Mouse (Mus musculus) urinary bladder, postnatal 25 days (tissue): Measurements from ENCODE around the gene Fam117b.

ENCODE experiments used
- DNase-seq: peaks from one replicate; pipeline ENCODE4 v3.0.0; 2022; ENCODE audit warnings: low spot score

Fam117b gene

DNA sequence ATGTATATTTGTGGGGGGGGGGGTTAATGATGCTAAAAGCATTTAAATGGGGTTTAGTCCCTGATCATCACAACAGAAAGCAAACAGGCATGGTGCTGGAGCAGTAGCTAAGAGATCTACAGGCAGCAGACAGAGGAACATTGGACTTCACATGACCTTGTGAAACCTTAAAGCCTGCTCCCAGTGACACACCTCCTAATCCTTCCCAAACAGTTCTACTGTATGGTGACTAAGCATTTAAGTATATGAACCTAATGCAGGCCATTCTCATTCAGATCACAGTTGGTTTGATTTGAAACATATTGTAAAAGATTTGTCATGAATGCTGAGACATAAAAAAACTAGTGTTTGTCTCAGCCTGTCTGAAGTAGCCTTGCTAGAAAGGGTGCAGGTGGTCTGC is 73.8 kb downstream of the Fam117b start:
- no peak for DNase-seq

DNA sequence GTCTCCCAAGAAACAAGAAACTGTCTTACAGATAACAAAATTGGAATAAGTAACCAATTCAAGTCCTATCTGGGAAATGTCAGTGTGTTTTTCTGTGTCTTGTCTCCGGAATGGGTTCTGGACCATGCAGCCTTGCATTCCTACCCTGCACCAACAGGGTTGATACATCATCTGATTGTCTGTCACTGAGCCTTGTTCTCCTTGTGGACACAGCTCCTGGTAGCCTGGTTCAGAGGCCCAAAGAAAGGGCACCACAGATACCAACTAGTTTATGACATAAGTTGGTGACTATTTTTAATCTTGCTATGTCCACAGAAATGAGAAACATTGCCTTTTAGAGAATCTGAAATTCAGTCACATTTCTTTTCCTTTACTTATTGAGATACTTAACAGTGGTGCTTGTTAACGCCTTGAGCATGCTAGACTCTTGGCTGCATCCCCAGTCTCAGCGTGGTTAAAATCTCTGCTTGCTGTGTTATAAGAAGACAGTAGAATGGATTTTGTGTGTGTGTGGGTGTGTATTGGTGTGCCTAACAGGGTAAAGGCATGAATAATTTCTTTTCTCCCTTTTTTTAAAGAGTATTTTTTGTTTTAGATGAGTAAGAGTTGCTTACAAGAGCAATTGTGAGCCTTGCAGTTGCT is 74.7 kb downstream of the Fam117b start:
- DNase-seq = no peak

DNA sequence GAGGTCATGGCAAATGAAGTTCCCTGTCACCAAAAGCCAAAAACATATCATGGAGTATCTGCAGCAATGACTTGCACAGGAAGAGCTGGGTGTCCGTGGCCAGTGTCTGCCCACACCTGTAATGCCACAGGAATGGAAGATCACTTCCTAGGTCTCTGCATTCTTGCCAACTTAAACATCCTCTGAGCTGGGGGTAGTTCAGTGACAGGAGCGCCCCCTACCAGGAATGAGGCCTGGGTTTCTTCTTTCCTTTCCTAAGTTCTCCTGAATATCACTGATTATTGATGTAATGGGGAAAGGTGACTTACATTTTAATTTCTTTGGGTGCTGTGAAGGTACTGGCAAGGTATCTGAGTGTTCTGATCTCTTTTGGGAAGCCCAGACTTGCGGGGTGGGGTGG is 82.8 kb downstream of the Fam117b start:
- DNase-seq = no peak

DNA sequence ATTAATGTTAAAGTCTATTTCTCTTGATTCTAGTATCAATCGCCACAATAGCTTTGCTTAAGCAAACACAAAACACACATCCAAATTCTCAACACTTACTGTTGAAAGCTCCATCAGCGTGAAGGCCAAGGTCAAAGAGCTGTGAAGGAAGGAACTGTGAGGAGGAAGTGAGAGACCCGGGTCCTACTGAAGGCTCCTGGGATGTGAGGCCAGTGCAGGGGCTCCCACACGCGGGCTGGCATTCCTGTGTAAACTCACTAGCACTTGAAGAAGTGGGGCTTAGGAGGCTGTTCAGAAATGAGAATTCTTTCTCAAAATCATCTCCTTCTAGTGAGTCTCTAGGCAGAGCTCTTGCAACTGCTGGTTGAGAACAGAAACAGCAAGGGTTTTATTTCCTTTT is 84.5 kb downstream of the Fam117b start:
- no peak for DNase-seq

DNA sequence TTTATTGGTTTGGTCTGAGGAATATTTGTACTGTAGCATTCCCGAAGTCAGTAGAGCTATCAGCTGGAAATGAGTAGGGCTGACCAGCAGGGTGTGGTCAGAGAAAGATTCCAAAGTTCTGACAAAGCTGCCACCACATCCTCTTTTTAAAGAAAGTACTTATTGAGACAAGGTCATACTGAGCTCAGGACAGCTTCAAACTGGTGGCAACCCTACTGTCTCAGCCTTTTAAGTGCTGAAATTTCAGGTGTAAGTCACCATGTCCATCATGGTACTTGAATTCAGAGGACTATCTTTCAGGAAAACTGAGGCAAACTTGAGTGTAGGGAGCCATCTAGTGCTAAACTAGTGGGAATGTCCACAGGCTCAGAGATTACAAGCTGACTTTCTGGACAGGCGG is 87.5 kb downstream of the Fam117b start:
- DNase-seq = no peak

DNA sequence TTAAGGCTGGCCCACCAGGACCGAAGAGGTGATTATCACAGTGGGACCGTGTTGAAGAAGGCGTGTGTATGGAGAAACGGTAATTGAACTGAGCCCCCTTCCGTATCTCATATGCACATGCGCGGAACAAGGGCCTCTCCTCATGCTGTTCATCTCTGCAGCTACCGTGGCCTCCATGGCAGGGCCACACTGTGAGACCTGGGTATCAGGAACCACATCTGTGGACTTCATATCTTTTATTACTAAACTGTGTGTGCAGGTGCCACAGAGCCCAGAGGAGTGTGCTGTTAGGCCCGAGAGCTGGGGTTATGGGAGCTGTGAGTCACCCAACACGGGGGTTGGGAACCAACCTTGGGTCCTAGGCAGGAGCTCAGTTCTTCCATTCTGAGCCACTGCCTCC is 94.5 kb downstream of the Fam117b start:
- no peak for DNase-seq

DNA sequence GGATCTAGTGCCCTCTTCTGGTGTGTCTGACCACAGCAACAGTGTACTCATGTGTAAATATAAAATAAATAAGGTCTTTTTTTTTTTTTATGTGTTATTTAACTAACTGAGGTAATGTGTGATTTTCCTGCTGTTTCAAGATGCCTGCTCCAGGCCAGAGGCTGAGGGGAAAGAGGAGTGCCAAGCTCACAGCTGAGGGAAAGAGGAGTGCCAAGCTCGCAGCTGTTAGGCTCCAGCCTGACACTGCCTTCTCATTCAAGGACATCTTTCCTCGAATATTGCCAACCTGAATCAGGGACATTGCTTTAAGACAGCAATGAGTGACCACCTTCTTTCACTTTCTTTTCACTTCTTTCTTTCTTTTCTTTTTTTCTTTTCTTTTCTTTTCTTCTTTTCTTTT is 95.9 kb downstream of the Fam117b start:
- no peak for DNase-seq

DNA sequence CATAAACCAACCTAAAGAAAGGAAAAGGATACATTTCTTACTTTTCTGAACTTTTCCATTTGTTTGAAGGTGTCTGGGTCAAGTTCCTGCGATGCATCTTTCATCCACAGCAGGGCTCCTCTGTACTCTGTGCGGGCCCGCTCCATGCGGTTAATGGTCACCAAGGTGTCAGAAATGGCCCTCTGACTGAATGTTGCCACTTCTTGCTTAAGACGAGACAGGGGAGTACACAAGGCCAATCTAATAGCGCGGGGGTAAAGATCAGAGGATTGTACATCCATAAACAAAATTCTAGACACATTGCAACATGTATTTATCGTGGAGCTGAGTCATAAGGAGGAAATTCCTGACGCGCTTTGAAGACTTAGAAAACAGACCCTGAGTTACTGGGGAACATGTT is 101.0 kb downstream of the Fam117b start:
- no peak for DNase-seq

DNA sequence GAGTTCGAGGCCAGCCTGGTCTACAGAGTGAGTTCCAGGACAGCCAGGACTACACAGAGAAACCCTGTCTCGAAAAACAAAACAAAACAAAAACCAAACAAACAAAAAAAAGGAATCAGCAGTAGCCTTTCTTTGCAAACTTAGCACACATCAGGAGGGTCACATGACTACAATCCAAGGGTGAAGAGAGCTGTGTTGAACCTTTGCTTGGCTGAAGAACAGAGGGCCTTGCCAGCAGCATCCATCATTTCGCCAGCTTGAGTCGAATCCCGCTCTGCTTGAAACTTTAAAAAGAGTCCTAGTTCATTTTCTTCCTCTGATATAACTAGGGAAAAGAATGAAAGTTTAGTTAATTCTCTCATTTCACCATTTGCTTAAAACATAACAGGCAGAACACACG is 102.7 kb downstream of the Fam117b start:
- DNase-seq = no peak

DNA sequence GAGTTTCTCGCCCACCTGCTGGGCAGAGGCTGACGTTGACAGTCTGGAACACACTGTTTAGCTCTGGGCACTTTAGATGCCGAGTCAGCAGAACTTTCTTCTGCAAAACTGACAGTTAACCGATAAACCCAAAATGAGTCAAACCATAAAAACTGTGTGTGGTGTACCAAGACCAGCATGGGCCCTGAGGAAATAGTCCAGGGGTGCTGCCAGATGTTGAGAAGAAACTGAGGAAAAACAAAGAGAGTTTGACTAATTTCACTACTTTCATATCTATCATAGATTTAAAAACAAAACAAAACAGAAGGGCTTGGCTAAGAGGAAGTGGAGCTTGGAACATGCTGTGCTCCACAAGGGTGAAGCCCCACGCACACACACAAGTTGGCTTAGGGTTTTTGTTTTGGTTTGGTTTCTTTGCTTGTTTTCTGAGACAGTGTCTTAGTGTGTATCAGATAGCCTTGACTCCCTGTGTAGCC is 103.4 kb downstream of the Fam117b start:
- no peak for DNase-seq

DNA sequence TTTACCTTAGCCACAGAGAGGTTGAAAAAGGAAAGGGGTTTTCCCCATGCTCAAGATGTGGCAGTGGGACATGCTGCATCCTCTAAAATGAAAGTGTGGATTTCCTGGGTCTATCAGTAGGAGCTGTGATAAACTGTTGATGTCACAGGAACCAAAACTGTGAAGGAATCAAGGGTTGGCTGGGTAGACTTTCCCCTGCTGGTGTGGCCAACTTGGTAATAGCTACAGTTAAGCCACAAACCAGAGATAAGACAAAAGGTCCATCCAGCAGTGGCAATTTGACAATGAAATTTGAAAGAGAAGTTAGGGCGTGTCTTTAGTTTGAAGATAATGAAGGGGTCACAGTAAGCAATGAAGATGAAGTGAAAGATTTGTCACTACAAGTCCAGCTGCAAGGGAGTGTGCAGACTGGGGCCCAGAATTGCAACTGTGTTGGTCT is 104.2 kb downstream of the Fam117b start:
- no peak for DNase-seq
